Mouse (Mus musculus) T-cell, adult 66 days (primary cell): Measurements from ENCODE around the gene Vezf1. TPM values are rescaled to one million over a fixed set of nuclear protein-coding genes. Genes with fewer than 3 reads are reported as not detected.

Source experiments
- total RNA-seq, 2 experiments: library from RNA; stranded (reverse); gene quantifications; 3 replicates in 1 of 2; 4 replicates in 1 of 2; pipeline ENCODE4 v1.2.4; 2023

The Vezf1 gene
- 10 to 100 TPM; 58.0 to 58.2 TPM for total RNA-seq

DNA sequence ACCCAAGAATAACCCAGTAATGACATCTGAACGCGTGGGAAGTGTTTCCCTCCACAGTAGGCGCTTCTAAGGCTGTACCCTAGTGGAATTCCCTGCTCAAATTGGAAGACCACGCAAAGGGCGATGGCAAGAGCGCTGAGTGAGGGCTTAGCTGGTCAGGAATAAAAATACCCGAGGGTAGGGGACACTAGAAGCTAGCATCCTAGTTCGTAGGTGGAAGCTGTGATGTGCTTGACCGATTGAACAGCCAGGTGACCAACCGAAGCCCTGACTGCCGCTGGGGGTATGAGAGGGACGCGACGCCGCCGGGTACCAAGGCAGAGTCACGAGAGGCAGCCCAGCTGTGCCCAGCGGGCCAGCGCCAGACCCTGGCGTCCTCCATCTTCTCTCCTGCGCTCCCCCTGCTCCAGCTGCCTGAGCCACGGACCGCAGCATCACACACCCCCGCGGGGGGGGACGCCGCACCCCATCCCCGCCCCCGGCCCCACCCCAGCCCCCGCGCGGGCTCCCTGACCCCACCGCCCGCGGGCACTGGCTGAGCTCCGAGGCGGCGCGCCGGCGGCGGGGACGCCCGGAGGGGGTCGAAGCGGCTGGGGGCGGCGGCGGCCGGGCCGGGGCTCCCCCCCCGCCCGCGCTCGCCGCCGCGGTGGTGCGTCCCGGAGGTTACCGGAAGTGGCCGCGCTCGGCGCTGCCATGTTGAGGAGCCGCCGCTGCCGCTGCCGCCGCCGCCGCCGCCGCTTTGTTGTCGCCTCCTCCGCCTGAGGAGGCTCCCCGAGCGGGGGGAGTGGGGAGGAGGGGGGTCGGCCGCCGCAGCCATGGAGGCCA is at the start of gene Vezf1:
Gene Vezf1 (plus strand): TSS at position 694 of the 825 bp plus-strand sequence.

DNA sequence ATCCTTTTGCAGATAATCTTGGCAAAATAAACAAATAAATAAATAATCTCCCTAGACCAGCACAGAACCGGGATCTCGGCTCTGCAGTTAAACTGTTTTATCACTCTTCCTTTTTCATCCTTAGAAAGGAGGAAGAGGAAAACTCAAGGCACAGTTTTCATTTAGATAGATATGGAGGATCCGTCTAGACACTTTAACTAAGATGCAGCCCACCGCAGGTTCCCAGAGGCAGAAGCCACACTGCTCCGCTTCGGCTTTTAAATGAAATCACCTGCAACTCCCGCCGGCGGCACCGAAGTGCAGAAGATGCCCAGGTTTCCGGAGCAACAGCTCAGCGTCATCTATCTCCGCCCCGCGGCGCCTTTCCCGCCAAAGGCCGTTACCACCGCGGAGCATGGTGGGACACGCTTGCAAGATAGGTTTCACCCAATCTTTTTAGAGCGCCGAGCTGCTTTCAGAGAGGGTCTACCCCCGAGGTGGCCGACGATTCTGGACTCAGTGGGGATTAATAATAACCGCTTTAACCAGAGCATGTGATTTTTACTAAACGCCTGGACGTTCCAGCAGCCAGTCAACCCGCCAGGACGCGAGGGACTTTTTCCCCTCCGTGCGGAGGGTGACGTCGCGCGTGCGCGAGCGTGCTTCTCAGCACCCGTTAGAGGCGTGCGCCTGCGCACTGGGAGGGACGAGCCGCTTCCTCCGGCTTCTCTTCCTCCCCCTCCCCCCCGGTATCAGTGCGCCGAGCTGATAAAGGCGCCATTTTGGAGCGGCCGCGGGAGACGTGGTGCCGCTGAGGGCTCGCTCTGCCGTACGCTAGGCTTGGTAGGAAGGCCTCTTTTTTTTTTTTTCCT is 20.9 kb upstream of the Vezf1 start, which contains the start of gene Srsf1:
Gene Srsf1 (plus strand): TSS at position 430 of the 851 bp plus-strand sequence.

DNA sequence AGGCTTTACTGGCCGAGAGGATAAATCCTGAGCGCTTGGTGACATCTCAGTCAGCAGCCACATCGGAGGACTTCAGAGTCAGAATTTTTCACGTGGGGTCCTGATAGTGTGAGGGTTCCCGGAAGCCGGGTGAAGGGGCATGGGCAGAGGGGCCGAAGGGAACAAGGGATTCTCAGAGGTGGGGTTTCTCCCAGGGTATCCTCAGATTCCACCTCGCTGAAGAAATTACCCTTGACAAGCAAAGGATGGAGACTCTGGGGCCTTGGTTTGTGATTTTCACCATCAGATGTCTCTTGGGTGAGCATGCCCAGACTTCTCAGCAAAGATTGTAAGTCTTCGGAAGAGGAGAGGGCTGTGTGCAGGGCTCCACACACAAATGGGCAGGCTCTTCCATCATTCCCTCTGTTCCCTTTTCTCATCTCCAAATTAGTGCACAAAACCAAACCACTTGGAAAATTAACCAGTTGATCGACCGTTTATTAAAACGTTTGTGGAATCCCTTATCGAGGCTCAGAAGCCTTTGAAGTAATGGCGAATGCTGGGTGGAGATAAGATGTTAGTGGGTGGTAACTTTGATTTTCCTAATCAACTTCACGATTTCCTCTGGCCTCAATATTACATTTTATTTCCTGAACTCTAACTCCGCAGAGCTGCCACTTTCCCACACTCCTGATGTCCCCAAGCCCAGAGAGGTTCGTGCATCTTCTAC is 30.1 kb downstream of the Vezf1 start, which contains the start of gene Cuedc1:
Gene Cuedc1 (plus strand): TSS at position 38 of the 709 bp plus-strand sequence.

Other genes with a start within 250 kb of the Vezf1 start
- not detected for gene Lpo, start 240.0 kb upstream of the Vezf1 start, total RNA-seq
- gene Mks1, start 215.1 kb upstream of the Vezf1 start, total RNA-seq = 10 to 100 TPM; 10.7 to 16.2 TPM
- gene Epx, start 192.7 kb upstream of the Vezf1 start, total RNA-seq = not detected
- gene Olfr462, start 176.0 kb upstream of the Vezf1 start, total RNA-seq = not detected
- not detected for gene Olfr463, start 170.9 kb upstream of the Vezf1 start, total RNA-seq
- gene Olfr464, start 147.3 kb upstream of the Vezf1 start, total RNA-seq = not detected
- 10 to 100 TPM; 26.0 to 30.6 TPM for gene Dynll2, start 80.7 kb upstream of the Vezf1 start, total RNA-seq
- 100 to 1,000 TPM; 306 to 315 TPM for gene Srsf1, start 20.9 kb upstream of the Vezf1 start, total RNA-seq
- 10 to 100 TPM in 1 of 2 experiments, 1 to 10 TPM in 1; 8.7 to 14.5 TPM for gene Cuedc1, start 29.8 kb downstream of the Vezf1 start, total RNA-seq
- 10 to 100 TPM; 58.0 to 71.9 TPM for gene Mrps23, start 136.1 kb downstream of the Vezf1 start, total RNA-seq
- not detected for gene Ccdc182, start 225.8 kb downstream of the Vezf1 start, total RNA-seq